Mouse (Mus musculus): Measurements from ENCODE around the gene Gdpd3.

DNA sequence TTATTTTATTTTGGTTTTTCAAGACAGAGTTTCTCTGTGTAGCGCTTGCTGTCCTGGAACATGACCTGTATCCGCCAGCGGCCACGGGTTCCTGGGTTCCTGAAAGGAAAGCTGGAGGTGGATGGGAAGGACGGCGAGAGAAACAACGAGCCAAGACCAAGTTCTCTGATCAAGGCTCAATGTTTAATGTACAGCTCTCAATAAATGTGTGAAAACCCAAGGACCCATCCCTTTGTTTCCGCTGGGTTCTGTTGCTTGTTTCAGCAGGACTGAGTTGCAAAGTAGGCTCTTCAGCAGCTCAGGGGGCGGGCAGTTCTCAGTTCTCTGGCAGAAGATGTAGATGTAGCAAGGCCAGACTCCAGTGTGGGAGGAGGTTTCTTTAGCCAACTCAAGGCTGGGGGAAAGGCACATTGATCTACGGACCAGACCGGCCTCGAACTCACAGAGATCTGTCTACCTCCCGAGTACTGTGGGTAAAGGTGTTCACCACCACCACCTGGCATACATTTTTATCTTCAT lies 24.1 kb upstream of the Gdpd3 start:
- TF ChIP-seq CTCF (IDR thresholded peaks at IDR 0.05; ENCODE audit: low read depth) = no peak
- TF ChIP-seq EP300 (IDR thresholded peaks at IDR 0.05; ENCODE audit: low read depth) = no peak
